Mouse (Mus musculus) right cerebral cortex, postnatal 4 days (tissue): Measurements from ENCODE around the gene Btg2.

Experiments
- DNase-seq: peaks from one replicate; pipeline ENCODE4 v3.0.0-alpha.2; 2022

Gene Btg2

DNA sequence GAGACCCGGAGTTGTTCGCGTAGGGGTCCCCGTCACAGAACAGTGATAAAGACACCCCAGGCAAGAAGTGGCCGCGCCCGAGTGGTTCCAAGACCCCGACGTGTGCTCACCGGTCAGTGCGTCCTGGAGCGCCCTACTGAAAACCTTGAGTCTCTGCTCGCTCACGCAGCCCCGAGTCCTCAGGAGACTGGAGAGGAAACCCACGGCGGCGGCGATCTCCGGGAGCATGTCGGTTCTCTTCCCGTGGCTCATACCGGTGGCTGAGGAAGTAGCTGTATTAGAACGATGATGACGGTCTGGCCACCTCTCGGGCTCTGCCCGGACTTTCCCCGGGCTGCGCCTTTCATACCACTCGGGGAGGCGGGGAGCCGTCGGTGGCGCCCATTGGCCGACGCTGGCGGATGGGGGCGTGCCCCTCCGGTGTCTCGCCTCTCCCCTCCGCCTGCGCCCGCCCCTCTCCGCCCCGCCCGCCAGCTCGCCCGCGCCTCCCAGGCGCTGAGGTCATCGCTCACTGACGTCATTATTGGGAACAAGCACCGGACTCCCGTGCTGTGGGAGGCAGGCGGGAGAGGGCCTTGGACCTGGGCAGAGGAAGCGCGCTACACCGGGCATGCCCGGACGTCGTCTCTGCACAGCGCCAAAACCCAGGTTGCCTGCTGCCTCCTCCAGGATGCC lies at the start of gene Btg2:
TSS of gene Btg2 (minus strand) at position 319 of the 675 bp plus-strand sequence.
- peak; percentile 93 for DNase-seq

DNA sequence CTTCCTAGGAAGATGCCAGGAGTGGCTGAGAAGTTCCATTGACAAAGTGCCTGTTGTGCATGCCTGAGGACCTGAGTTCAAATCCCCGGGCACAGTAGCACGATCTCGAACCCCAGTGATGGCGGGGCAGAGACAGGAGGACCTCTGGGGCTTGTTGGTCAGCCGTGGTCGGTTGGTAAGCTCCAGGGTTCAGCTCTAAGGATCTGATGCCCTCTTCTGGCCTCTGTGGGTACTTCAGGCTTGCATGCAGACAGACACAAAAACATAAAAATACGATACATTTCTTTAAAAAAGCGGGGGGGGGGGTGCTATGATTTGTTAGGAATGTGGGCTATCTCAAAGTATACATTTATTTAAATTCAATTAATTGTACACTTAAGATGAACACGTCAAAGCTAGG lies 43.3 kb upstream of the Btg2 start:
- peak; percentile 46 for DNase-seq

DNA sequence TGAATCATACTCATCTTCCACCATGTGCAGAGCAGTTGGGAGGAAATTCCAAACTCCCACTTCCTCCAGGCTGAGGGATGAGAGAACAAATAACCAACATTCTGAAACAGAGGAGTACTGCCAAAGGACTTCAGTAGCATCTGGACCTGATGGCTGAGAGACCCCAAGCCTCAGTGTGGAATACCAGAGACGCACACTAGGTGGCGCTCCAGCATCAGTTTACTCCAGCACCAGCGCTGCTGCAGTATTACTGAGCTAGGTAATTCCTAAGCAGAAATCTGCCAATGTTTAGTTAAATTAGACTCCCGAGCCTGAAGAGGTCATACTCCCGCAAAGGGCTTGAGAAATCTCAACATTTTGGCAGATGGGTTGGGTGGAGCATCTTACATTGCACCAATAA lies 41.3 kb upstream of the Btg2 start:
- peak; percentile 98 for DNase-seq

DNA sequence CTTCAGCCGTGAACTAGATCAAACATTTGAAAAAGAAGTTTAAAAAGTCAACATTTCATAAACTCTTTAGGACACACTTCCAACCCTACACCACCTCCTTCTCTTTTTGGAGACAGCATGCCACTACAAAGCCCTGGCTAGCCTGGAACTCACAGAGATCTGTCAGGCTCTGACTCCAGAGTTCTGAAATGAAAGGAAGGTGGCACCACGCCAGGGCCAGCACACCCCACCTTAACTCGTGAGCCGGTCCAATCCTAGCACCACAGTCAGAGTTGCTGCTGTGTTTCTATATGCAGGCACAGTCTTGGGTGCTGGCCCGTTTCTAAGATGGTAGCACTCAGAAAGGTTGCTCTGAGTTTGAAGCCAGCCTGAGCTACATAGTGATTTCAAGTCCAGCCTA lies 38.2 kb upstream of the Btg2 start:
- DNase-seq, result no peak

DNA sequence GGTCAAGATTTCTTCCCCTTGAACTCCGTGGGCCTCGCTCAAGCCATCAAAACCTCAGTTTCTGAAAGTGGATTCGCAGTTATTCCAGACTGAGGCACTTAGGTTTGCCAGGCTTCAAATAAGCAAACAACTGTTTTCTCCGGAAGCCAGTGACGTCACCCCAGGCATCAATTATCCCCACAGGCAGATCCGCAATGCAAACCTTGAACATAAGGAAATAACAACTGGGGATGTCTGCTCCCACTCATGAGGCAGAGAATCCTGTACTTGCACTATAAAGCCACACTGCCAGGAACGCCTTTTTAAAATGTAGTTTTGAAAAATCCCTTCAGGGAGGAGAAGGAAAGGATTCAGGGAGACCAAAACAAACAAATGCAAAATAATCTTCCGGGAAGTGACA lies 36.5 kb upstream of the Btg2 start:
- DNase-seq, result no peak

DNA sequence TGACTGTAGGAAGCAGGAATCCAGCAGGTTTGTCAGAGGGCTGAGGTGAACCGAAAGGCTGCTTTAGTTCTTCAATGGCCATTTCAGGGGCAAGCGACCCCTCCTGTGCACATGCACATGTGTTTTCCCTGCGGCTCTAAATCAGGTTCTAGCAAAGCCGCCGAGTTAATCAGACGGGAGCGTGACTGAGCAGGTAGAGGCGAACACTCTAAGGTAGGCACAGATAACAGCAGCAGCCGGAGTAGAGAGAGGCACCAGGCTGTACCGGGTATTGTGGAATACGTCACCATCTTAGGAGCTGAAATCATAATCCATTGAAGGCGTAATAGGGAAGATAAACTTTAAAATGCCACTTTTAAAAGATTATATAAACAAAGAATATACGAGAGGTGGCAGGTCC lies 35.8 kb upstream of the Btg2 start:
- DNase-seq, result no peak

DNA sequence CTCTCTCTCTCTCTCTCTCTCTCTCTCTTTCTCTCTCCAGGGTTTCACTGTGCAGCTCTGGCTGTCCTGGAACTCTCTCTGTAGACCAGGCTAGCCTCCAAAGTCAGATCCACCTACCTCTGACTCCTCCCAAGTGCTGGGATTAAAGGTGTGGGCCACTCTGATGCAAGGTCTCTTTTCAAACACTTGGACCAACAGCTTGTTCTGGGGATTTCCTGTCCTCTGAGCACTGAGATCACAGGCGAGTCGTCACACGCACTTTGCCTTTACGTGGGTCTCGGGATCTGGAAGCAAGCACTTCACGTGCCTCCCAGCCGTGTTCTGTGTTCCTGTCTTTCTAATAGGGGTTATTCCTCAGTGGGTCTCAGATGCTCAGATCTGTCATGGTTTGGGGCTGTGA lies 35.1 kb upstream of the Btg2 start:
- no peak for DNase-seq

DNA sequence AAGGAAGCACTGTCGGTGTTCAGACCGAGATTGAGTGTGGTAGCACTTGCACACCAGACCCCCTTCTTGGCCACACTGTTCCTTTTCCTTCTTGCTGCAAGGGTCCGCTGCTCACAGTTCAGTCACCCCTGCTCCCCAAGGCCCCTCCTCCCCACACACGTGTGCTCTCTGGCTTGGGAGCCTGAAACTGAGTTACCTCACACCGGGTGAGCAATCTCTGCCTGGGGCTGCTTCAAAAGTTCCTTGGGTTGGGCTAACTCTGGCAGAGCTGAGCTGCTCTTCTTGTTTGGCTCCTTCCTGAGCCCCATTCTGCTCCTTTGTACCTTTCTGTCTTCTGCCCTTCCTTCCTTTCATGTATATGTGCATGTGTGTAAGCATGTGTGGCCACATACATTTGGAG lies 34.6 kb upstream of the Btg2 start:
- DNase-seq, result no peak

DNA sequence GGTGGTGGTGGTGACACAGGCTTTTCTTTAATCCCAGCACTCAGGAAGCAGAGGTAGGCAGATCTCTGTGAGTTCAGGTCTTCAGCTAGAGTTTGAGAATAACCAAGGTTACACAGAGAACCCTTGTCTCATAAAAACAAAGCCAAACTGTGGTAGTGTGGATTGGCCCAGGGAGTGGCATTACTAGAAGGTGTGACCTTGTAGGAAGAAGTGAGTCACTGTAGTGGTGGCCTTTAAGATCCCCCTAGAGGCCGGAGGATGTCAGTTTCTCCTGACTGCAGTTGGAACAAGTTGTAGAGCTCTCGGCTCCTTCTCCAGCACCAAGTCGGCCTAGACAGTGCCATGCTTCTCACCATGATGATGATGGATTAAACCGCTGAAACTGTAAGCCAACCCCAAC lies 32.1 kb upstream of the Btg2 start, which contains the start of gene Chit1:
TSS of gene Chit1 (plus strand) at position 264 of the 400 bp plus-strand sequence.
- no peak for DNase-seq

DNA sequence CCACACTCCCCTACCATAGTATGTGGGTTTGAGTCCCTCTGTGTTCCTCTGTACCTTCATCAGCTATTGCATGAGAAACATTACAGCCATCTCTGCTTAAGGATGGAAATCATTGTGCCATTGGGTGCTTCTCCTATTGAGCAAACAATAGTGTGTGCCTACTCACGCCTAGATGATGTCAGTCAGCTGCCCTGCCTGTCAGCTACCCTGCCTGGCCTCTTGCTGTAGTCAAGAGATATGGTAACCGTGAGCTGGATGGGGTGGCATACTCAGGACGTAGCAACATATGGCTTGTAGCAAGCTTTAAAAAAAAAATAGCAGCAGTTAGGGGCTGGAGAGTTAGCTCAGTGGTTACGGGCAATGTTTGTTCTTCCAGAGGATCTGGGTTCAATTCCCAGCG lies 31.5 kb upstream of the Btg2 start:
- no peak for DNase-seq

DNA sequence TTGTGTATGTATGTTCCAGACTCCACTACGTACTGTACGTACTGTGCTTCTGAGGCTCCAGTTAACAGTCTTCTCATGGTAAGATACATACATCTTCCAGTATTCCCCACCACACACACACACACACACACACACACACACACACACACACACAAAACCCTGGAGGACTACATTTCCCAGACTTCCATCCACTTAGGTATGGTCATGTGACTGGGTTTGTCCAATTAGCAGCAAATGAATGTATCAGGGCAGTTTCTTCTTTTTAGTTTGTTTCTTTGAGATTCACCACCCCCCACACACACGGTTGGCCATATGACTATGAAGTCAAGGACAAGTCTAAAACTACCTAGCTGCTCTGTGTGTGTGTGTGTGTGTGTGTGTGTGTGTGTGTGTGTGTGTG lies 31.1 kb upstream of the Btg2 start:
- no peak for DNase-seq

DNA sequence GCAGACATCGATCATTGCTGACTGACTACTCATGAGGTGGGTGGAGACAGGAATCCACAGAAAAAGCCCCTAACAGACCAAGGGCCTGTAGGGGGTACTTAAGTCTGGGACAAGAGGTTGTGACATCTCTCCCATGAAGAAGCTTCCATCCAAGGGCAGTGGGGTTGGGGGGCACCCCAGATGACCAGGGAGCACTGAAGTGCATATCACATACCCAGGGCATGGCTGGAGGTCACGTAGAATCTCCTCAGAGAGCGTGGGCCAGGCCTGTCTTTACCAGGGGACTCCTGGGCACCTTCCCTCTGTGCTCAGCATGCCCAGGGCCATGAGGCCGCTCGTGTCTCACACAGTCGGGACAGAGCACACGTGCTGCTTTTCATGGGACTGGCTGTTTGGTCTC lies 28.9 kb upstream of the Btg2 start:
- DNase-seq, result no peak

DNA sequence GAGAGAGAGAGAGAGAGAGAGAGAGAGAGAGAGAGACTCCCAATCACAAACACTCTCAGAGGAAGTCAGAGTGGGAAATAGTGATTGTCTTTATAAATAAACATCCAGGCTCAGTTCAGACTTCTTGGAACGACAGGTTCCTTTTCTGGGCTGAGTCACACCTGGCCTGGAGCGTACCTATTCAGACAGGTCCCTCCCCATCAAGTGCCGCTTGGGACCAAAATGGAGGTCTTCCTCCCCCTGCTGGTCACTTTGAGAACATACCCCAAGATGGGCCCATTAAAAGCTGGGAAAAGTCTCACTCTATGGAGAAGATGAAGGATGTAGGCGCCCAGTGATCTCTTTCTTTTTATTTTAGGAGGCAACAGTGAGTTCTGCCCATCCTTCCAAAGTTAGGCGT lies 27.8 kb upstream of the Btg2 start:
- no peak for DNase-seq

DNA sequence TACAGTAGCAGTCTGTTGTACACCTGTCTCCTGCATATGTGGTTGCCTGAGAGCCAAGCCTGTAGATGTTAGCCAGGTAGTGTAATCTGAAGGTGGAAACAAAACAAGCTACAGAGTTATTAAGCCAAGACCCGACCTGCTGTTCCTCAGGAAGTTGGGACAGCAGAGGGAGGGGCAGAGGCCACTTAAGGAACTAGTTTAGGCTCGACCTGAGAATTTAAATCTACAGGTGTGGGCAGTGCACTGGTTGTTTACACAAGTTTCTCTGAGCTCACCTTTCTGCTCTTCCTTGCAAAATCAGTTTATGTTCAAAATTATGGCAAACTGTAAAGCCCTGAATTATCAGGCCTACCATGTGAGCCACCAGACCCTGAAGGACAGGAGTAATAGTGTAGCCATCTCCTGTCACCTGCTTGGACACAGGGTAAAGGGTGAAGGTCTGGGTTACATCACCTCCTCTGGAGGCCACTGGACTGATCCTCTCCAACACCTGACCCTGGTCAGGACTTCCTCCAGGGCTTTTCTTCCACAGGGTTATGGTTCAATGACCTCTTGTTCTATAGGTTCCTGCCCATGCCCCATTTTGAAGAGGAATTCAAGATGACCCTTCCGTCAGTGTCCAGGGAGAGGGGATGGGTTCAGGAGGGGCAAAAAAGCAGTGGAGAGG lies 27.0 kb upstream of the Btg2 start:
- DNase-seq, result no peak

DNA sequence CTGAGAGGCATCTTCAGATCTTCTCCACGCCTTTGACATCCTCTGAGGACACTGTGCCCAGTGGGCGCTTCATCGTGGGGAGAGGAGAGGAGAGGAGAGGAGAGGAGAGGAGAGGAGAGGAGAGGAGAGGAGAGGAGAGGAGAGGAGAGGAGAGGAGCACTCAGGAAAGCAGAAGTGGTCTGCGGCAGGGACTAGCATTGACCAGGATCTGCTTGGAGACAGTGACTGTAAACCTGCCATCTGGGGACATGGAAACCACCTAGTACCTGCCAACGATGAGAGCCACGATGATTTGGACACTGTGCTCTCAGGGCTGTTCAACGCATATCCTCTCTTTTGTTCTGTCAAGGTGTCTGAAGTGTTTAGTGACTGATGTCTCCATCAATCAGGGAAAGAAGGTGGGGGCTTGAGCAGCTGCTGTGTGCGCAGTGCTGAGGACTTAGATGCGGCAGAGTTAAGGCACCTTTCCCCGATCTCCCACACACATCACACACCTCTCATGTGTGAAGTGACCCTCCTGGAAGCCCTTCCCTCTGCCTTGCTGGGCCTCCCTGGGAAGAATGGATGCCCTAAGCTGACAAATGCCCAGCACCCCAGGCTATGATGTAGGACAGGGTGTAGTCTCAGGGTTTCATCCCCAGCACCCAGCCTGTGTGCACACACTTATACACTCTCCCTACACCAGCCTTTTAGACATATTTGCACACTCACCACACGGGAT lies 26.3 kb upstream of the Btg2 start:
- DNase-seq, result no peak

DNA sequence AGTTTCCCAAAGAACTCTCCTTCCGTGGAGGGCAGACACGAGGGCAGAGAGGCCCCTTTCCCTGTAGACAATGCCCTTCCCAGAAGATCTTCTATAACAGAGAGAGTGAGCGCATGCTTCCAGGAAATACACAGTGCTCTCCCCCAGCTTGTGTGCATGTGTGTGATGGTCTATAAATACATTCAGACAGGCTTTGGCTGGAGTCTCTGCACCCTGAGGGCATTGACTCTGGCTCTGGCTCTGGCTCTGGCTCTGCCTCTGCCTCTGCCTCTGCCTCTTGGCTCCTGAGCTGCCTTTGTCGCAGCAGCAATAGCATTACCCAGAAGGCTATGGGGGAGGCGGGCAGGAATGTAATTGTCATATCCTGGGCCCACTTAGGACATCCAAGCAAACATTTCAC lies 24.9 kb upstream of the Btg2 start:
- DNase-seq, result no peak

DNA sequence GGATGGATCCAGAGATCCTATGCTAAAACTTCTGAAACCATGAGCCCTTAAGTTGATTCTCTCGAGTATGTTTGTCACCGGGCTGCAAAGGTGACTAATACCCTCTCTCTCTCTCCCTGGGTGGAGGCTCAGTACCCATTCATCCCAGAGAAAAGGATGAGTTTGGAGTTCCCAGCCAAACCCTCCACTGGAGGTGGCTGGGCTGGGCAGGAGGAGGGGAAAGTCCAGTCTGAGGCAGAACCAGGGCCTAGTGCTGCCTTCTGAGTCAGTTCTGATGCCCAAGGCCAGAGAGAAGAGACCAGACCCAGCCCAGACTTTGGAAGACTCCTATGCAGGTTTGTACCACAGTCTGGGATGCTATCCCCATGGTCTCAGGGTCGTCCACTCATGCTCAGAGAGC lies 22.7 kb upstream of the Btg2 start:
- DNase-seq, result no peak

DNA sequence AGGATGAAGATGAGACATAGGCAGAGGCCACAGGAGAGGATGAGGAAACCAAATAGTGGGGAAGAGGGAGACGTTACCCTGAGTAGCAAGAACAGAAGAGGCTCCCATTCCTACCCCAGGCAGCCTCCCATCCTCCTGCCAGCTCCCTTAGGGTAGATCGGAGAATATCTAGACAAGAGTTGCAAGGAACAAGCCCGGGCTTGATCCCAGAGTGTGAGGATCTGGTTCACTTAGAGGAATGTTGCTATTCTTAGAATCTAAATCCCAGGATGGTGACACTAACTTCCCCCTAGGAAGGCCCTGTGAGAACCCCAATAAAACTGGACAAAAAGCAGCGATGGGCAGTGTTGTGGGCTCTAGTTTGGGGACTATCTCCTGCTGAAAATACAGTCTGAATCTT lies 22.0 kb upstream of the Btg2 start:
- DNase-seq, result no peak

DNA sequence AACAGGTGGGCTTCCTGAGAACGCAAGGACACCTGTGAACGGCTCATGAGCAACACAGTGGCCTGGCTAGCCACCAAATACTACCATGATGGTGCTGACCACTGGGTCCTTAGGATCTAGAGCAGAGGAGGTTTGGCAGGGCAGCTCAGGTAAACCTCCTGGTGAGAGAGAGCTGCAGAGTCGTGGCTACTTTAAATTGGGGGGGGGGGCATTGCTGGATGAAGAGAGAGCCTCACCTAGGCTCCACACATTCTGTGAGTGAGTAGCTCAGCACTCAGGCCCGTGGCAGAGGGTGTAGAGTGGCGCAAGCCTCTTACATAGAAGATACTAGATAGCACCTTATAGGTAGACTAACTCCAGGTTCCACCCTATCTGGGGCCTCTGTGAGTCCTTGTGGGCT lies 21.5 kb upstream of the Btg2 start:
- no peak for DNase-seq

DNA sequence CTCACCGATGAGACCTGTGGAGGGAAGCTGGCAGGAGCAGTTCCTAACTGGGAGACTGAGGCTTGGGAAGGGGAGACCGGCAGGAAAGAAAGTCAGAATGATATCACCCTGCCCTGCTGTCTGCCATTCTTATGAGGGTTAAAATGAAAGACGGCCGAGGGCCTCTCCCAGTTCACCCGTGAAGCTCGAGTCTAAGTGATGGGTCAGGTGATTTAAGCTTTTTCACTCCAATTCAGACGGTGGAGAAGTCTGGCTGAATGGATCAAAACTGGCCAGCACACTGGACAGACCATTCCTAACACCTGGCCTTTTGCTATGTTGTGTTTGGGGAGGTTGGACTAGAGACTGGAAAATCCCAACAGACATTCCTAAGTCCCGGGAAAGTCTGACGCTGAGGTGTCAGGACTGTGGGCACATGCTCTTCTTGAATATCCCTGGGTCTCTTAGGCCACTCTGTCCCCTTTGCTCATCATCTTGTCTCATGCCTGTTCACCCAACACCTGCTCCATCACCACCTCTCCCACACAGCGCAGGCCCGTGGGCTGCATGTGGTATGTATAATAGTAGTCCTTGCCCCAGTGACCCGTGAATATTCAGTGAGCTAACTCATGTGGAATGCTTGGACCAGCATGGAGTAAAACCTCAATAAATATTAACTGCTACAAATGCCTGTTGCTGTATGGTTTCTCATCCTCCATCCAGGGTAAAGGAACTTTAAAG lies 20.8 kb upstream of the Btg2 start:
- no peak for DNase-seq

DNA sequence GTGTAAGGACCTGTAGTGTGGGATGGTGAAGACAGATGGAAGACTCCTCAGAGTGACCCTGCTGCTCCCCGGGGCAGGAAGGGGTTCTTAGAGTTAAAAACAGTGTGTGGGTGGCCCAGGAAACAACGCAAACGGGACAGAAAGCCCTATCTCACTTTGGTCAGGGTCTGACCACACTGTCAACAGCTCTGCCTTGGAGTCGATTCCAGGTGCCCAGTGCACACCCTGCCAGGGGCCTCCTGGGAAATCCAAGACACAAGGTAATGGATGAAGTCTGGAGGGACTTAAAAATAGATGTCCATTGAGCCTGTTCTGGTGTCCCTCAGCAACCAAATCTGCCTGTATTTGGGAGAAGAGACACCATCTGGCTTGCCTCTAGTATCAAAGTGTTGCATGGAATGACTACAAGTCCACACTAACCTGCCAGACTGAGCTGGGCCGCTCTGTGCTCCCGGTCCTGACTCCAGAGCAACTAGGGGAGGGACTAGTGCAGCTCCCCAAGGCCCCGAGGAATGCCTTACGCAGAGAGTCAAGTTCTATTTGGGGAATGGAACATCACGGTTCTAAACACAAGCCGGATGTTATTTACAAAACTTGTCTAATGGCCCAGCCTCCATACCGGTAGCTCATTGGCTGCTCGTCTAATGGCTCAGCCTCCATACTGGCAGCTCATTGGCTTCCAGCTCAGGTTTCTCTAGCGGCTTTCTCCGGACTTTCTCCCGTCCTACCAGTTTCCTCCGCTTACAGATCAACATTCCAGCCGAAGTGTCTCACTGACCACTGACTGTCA lies 20.0 kb upstream of the Btg2 start:
- no peak for DNase-seq

DNA sequence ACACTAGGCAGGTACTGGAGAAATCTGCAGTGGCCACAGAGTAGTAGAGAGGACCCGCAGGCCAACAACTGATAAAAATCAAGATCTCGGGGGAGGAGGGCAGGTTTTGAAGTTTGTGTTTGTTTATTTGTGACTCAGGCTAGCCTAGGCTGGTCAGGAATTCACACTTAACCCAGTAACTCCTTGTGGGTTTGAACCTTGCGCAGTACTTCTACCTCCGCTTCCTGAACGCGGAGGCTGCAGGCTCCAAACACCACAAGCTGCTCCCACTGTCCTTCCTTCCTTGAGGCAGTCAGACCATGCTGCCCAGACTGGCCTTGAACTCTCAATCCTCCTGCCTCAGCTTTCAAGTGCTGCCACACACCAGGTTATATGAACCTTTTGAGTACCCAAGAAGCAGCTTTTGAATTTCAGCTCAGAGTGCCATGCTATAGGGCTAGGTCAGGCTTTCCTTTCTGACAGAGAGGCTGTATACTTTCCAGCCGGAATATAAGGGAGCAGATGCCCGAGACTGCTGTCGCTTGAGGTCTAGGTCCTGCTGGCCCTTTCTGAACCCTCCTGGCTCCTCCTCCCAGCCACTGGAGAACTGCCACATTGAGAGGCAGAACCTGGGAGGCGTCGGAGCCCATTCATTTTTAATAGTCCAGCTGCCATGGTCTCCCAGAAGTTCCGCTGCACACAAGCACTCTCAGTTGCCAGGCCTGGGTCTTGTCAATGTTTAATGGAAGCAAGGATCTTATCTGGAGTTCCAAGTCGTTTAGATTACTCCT lies 19.2 kb upstream of the Btg2 start:
- no peak for DNase-seq
